Mouse (Mus musculus) v-Abl transformed pro-B cells (cell line): Measurements from ENCODE around the gene Ppp1r3d.

ENCODE experiments used
- in situ Hi-C, 2 experiments: fragments of 400-800 bp; cut with MboI; formaldehyde crosslinking; loops; one replicate each; pipeline ENCODE4 v1.15.1; 2025; ENCODE audit not compliant: unreplicated experiment in 2 of 2

The Ppp1r3d gene

DNA sequence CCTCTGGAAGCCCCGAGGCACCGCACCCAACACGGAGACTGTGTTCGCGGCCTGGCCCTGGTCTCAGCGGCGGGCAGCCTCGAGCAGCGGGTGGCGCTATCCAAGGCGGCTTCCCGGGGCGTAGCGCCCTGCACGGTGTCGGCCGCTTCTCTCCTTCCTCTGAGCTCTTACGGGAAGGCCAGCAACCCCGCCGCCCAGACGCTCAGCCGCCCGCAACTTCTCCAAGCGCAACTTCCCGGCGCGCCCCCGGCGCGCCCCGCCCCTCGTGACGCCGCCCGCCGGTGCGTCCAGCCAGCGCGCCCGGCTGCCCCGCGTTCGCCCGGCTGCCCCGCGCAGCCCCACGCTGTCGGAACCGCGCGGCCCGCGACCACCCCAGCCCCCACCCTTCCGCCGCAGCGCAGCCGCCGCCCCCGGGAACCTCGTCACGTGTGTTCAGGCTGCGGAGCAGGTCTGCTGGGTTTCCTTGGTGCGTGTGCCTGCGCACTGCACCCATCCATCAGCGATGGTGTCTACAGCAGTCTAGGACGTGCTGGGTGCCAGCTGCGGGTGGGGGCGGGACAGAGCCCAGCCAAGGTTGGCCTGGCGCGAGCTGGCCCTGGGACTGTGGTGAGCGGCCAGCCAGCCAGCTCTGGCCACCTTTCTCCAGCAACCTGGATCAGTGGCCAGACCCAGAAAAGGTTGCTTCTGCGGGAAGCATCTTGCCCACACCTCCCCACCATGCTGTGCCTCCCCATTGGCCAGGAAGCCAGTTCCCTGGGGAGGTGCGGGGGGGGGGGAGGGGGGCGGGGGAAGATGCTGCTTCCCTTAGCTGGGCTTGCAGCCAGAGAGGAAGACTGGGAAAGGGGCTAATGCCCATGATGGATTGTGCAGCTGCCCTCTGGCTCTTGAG, at the start of gene Ppp1r3d, which contains the start of gene Fam217b:
Ppp1r3d (minus strand) TSS at position 212 of the 889 bp plus-strand sequence.
Fam217b (plus strand) TSS at position 264 of the 889 bp plus-strand sequence.
- in situ Hi-C loops, result no loop called here

DNA sequence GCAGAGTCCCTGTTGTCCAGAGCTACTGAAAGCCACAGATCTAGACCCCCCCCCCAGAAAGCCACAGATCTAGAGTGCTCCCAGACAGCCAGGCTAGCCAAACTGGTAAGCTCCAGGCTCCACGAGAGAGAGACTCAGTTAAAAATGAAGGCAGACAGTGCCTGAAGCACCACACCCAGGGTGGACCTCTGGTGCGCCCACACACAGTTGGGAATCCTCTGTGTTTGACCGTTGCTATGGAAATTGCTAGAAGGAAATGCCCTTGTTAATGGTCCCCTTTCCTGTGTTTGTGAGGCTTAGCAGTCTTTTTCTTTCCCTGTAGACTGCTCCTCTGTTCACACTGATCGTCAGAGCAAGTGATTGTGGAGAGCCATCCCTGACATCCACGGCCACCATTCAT, 46.1 kb upstream of the Ppp1r3d start:
- in situ Hi-C loops, result no loop called here

- in situ Hi-C loops, result no loop called here
These were observed 43.1 kb upstream of the Ppp1r3d start for GRCm38 (mm10) chr2:178457414-178457813.

GRCm38 (mm10) chr2:178454664-178455516, 40.6 kb upstream of the Ppp1r3d start:
- in situ Hi-C loops, result no loop called here

GRCm38 (mm10) chr2:178450961-178451360, 36.7 kb upstream of the Ppp1r3d start:
- in situ Hi-C loops, result no loop called here

- in situ Hi-C loops, result no loop called here
These were observed 36.0 kb upstream of the Ppp1r3d start for GRCm38 (mm10) chr2:178450236-178450635.

GRCm38 (mm10) chr2:178449386-178449785, 35.1 kb upstream of the Ppp1r3d start:
- in situ Hi-C loops, result no loop called here

- in situ Hi-C loops, result no loop called here
These were observed 23.0 kb upstream of the Ppp1r3d start for GRCm38 (mm10) chr2:178437311-178437710.

DNA sequence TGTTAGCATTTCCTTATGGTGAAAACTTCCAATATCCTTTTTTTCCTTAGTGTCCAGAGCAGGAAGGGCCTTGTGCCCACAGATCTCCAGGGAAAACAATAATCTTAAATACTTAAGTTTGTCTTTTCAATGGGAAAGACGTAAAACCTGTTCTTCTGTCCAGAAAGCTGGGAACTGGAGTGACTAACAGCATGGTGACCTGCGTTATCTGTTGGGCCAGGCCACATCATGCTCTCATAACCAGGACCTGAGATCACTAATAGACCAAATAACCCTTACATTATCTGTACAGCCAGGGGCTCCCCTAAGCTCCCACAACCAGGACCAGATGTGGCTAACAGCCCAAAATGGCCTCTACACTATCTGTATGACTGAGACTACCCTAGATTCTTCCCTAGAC, 19.6 kb upstream of the Ppp1r3d start:
- in situ Hi-C loops, result no loop called here

DNA sequence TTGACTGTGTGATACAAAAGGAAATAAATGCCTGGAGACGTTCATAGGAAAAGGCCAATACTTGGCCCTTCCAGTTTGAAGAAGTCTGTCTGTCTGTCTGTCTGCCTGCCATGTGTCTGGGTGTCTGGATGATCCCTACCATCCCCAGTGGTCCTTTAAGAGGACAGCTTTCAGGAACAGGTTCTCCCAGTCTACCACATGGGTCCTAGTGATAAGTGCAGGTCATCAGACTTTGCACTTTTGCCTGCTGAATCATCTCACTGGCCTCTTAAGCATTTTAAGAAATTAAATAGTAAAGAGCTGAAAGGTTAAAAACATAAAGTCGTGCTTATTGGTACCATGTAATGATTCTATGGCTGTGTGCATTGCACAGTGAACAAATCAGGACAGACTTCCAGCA, 19.2 kb upstream of the Ppp1r3d start:
- in situ Hi-C loops, result no loop called here

DNA sequence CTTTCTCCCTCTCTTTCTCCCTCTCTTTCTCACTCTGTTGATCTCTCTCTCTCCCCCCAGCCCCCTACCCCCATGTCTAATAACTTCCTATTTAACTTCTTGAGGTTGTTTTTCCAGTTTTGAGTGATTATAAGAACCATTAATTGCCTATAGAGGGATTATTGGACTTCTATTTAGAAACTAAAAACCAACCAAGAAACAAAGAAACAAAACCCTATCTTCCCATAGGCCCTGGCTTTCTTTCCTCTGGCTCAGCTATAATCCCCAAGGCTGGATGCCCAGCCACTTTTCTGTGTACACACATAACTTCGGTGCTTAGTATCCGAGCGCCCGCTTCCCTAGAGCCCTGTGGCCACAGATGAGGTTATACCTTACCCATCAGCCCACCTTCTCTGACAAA, 16.0 kb upstream of the Ppp1r3d start, which contains the start of gene Cdh26:
Cdh26 (plus strand) TSS at position 301 of the 400 bp plus-strand sequence.
- in situ Hi-C loops, result no loop called here

DNA sequence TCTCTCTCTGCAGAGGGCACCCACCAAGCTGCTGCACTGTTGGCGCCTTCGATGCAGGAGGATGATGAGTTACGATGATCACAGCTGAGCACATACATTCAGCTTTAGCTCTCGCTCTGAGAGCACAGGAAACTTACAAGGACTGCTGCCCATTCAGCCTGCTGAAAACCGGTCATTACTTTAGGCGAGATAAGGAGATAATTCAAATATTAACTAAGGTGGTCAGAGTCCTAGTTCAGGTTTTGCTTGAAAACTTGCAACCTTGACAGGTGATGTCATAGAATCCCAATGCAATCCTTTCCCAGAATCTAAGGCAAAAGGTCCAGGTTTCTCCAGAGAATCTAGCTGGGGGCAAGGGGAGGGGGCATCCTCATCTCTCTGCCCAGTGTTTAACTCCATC, 15.2 kb upstream of the Ppp1r3d start:
- in situ Hi-C loops, result no loop called here

GRCm38 (mm10) chr2:178428676-178429075, 14.4 kb upstream of the Ppp1r3d start:
- in situ Hi-C loops, result no loop called here

- in situ Hi-C loops, result no loop called here
These were observed 13.9 kb upstream of the Ppp1r3d start for GRCm38 (mm10) chr2:178428183-178428582.

DNA sequence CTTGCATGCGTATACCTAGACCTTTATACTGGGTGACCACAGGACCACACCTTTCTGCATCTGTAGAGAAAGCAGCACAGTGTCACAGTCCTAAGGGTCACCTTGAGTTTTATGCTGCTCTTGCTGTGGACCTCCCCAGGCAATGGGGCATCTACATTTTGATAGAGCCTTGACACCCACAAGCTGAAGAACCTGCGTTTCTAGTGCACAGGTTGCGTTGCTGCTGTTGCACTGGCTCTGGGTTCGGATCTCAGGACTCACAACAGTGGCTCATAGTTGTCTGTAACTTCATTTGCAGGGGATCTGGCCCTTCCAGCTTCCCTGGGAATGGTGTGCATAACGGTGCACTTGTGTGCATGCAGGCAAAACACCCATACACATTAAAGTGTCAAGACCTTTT, 12.9 kb upstream of the Ppp1r3d start:
- in situ Hi-C loops, result no loop called here

GRCm38 (mm10) chr2:178426229-178426628, 12.0 kb upstream of the Ppp1r3d start:
- in situ Hi-C loops, result no loop called here

GRCm38 (mm10) chr2:178423223-178423622, 9.0 kb upstream of the Ppp1r3d start:
- in situ Hi-C loops, result no loop called here

DNA sequence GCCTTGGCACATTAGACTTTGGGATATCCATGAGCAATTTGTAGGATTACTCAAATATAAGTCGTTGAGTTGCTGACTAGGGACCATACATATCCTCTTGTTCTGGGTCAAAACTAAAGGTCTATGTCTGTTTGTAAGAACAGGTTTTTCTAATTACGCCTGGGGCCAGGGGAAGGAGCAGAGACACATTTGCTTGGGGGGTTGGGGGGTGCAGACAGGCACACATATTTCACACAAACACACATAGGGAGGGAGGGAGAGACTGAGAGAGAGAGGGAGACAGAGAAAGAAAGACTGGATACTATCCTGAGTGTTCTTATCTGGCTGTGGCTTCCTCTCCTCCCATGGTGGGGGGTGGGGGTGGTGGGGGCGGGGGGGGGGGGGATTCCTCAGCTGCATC, 7.9 kb upstream of the Ppp1r3d start:
- in situ Hi-C loops, result no loop called here

- in situ Hi-C loops, result no loop called here
These were observed 7.3 kb upstream of the Ppp1r3d start for GRCm38 (mm10) chr2:178421603-178422002.

DNA sequence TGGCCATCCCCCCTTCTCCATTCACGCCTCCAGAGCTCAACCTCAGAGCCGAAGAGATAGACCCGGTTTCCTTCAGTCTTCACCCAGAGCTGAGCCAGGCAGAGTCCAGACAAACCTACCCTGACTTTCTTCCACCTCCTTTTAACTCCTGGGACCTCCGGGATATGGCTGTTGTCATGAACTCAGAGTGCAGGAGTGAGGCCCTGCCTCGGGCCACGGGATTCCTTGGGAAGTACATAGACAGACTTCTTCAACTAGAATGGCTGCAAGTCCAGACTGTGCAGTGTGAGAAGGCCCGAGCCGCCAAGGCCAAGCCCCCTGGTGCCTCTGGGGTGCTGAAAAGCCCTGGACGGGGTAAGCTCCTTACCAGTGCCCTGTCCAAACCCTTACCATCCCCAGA, 6.3 kb upstream of the Ppp1r3d start:
- in situ Hi-C loops, result no loop called here

DNA sequence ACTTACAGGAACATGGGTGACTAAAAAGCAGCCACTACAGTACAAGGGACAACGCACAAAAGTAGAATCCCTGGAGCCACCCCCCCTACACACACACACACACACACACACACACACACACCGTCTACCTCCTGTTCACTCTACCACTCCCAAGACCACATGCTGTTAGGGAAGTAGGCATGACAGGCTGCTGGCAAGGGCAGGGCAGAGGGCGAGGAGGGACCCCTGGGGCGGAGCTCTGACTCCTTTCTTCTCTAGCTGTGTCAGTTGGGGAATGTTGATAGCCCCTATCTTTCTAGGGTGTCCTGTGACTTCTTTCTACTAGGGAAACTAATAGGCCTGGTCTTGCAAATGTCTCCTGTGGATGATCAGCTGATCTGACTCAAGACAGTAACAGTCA, 2.7 kb upstream of the Ppp1r3d start:
- in situ Hi-C loops, result no loop called here
